Mouse (Mus musculus) brain, embryonic 14.5 days (tissue): Measurements from ENCODE around the gene Met. TPM values are rescaled to one million over a fixed set of nuclear protein-coding genes. Genes with fewer than 3 reads are reported as not detected.

ENCODE experiments used
- DNase-seq: peaks from one replicate; pipeline ENCODE4 v3.0.0-alpha.2; 2011; ENCODE audit warnings: low read depth
- CTCF ChIP-seq: fragments of 200-500 bp; IDR thresholded peaks from 2 replicates; pipeline ENCODE4 v1.5.1; 2012; ENCODE audit warnings: inconsistent platforms, mild to moderate bottlenecking, moderate library complexity, borderline replicate concordance; ENCODE audit not compliant: insufficient read depth, insufficient read length; ENCODE audit errors: extremely low read depth
- POLR2A ChIP-seq: fragments of 200-500 bp; IDR thresholded peaks from 2 replicates; pipeline ENCODE4 v1.6.1; 2012; ENCODE audit warnings: mild to moderate bottlenecking, inconsistent platforms, borderline replicate concordance; ENCODE audit not compliant: poor library complexity, insufficient read depth, insufficient read length, severe bottlenecking; ENCODE audit errors: extremely low read depth
- polyA plus RNA-seq: library from polyadenylated mRNA; depleted of rRNA; stranded (reverse); fragments of >200 nt; gene quantifications from 2 replicates; pipeline ENCODE4 v1.2.3, GENCODE M21; 2012; rRNA removed

Gene Met
- polyA plus RNA-seq, result 1.5 and 1.8 TPM in 2 replicates

- peak; percentile 40 for DNase-seq
- TF ChIP-seq POLR2A (no peak), CTCF (0 out of 2 replicates have a peak, but pooled peaks have one; percentile 19)
Observed at GRCm38 (mm10) chr6:17463434-17464280, at the start of gene Met. Met (plus strand) TSS chr6:17463800.

GRCm38 (mm10) chr6:17418226-17418625 lies 45.4 kb upstream of the Met start:
- TF ChIP-seq CTCF (no peak), POLR2A (no peak)
- peak; percentile 9 for DNase-seq

- TF ChIP-seq POLR2A, result no peak
- no peak for TF ChIP-seq CTCF
- DNase-seq, result no peak
Observed at GRCm38 (mm10) chr6:17422432-17422831, 41.2 kb upstream of the Met start.

GRCm38 (mm10) chr6:17429041-17429440 lies 34.6 kb upstream of the Met start:
- TF ChIP-seq CTCF (no peak), POLR2A (no peak)
- no peak for DNase-seq

GRCm38 (mm10) chr6:17429611-17430010 lies 34.0 kb upstream of the Met start:
- TF ChIP-seq CTCF (no peak), POLR2A (no peak)
- DNase-seq, result no peak

GRCm38 (mm10) chr6:17443311-17443710 lies 20.3 kb upstream of the Met start:
- DNase-seq, result no peak
- TF ChIP-seq CTCF (no peak), POLR2A (no peak)

- no peak for DNase-seq
- TF ChIP-seq POLR2A (no peak), CTCF (no peak)
Observed at GRCm38 (mm10) chr6:17451305-17451704, 12.3 kb upstream of the Met start.

- TF ChIP-seq POLR2A, result no peak
- no peak for DNase-seq
Observed at GRCm38 (mm10) chr6:17455116-17455515, 8.5 kb upstream of the Met start.

- DNase-seq, result peak; percentile 13
- TF ChIP-seq POLR2A, result no peak
- no peak for TF ChIP-seq CTCF
Observed at GRCm38 (mm10) chr6:17459561-17459960, 4.0 kb upstream of the Met start.

- no peak for DNase-seq
- TF ChIP-seq POLR2A (no peak), CTCF (no peak)
Observed at GRCm38 (mm10) chr6:17461435-17461834, 2.2 kb upstream of the Met start.

- DNase-seq, result peak; percentile 66
- TF ChIP-seq CTCF (no peak), POLR2A (no peak)
Observed at GRCm38 (mm10) chr6:17464281-17465025, 853 bp downstream of the Met start.

GRCm38 (mm10) chr6:17466526-17466925 lies 2.9 kb downstream of the Met start:
- TF ChIP-seq POLR2A (no peak), CTCF (no peak)
- DNase-seq, result no peak

- no peak for TF ChIP-seq POLR2A
- no peak for TF ChIP-seq CTCF
- DNase-seq, result no peak
Observed at GRCm38 (mm10) chr6:17468993-17469392, 5.4 kb downstream of the Met start.
